ENCODE assay signal across 18 mouse cellular contexts in the genomic region with DNA sequence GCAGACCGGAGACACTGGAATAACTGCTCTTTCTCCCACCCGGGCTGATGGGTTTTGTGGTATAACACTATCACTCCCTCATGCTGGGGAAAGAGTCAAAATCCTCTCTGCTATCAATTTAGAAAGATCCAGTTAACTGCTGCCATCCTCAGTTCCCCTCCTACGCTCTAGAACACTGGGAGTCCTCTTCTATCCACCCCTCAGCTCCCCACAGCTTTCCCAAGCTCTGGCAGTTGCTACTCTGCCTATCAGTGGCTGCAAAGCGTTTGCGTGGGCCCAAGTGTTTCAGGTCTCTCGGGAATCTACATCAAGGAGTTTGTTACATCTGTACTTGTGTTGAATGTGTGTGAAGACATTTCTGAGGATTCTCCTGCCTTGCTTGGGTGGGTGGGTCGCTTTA. TPM values are rescaled to one million over a fixed set of nuclear protein-coding genes. Genes with fewer than 3 reads are reported as not detected.
DNase-seq lines count a peak whose midpoint lies in the region; ATAC-seq and TF ChIP-seq lines count a peak whose summit lies in the region.
"Had no signal": no experiment of that assay in that cellular context is flagged by ENCODE, and none has a peak within 500 bp of the region (broad histone marks: within the 10 kb centered on the region; RNA-seq: fewer than 3 reads in every experiment).

No protein-coding gene starts in this region.

- 83% methylated on average over 7 of the region's 7 CpGs for WGBS in intestine, postnatal 0 days
- 87% methylated on average over 7 of the region's 7 CpGs for WGBS in hindbrain, embryonic 16.5 days

- H3K9ac ChIP-seq in intestine, postnatal 0 days (ENCODE audit: low read depth, low read length) = no peak overlapping the region
- no peak overlapping the region for H3K9ac ChIP-seq in hindbrain, embryonic 16.5 days (ENCODE audit: low read depth, low read length)
- H3K9ac ChIP-seq: hindbrain, embryonic 14.5 days; liver, embryonic 13.5 days; neural tube, embryonic 15.5 days had no signal

- H3K36me3 ChIP-seq in intestine, postnatal 0 days (ENCODE audit: control insufficient read depth, insufficient read depth) = no peaks in the 10 kb centered on the region; the same call in 1 of the 2 replicates
- no peaks in the 10 kb centered on the region for H3K36me3 ChIP-seq in hindbrain, embryonic 16.5 days (ENCODE audit: control insufficient read depth, insufficient read depth, low read length)
- H3K36me3 ChIP-seq: liver, embryonic 13.5 days; neural tube, embryonic 15.5 days had no signal

- H3K9me3 ChIP-seq in intestine, postnatal 0 days (ENCODE audit: control insufficient read depth) = no peaks in the 10 kb centered on the region
- H3K9me3 ChIP-seq in hindbrain, embryonic 16.5 days (ENCODE audit: control insufficient read depth, low read length) = no peaks in the 10 kb centered on the region
- H3K9me3 ChIP-seq: liver, embryonic 13.5 days; neural tube, embryonic 15.5 days had no signal

- peak; percentile 91 for DNase-seq in heart, adult 11 months
- DNase-seq in heart, adult 8-10 months (ENCODE audit: low spot score) = no peak
- peak; percentile 76 for DNase-seq in left cerebral cortex, adult 11 months (ENCODE audit: low spot score)
- DNase-seq in left cerebral cortex, postnatal 10 days (ENCODE audit: extremely low spot score in 1 of 2, low spot score in 2 of 2) = no peak
- DNase-seq in left cerebral cortex, adult 2 months (ENCODE audit: extremely low spot score in 1 of 2, low spot score in 2 of 2) = peak; percentile 65 to 72
- DNase-seq in right cerebral cortex, postnatal 14 days = peak; percentile 53
- DNase-seq: cerebellum, adult 9-10 months; embryo, embryonic 11 days; heart, adult 2 months; kidney, adult 9 months; liver, embryonic 13.5 days; thymus, postnatal 25 days had no signal

- H3K4me3 ChIP-seq in left cerebral cortex, adult 2 months = no peak overlapping the region
- no peak overlapping the region for H3K4me3 ChIP-seq in intestine, postnatal 0 days (ENCODE audit: low read depth, low read length)
- no peak overlapping the region for H3K4me3 ChIP-seq in hindbrain, embryonic 16.5 days (ENCODE audit: low read length)
- H3K4me3 ChIP-seq: heart, adult 2 months; liver, embryonic 13.5 days; neural tube, embryonic 15.5 days had no signal

- intact Hi-C loops in left cerebral cortex, postnatal 10 days (cut with DNase I) = no loop called here
- intact Hi-C loops in left cerebral cortex, adult 2 months (cut with DNase I) = loop anchor here (2.0 to 5.0 kb wide), 2 partner anchors 40 to 56 kb away; no protein-coding TSS in a partner anchor

- no peak overlapping the region for H3K27ac ChIP-seq in left cerebral cortex, adult 2 months
- no peak overlapping the region for H3K27ac ChIP-seq in intestine, postnatal 0 days (ENCODE audit: low read depth, low read length)
- H3K27ac ChIP-seq in hindbrain, embryonic 16.5 days (ENCODE audit: low read depth, low read length) = no peak overlapping the region
- H3K27ac ChIP-seq: heart, adult 2 months; hindbrain, embryonic 14.5 days; liver, embryonic 13.5 days; neural tube, embryonic 15.5 days had no signal

- no peak overlapping the region for H3K4me2 ChIP-seq in intestine, postnatal 0 days (replicated peaks; ENCODE audit: low read depth)
- H3K4me2 ChIP-seq in hindbrain, embryonic 16.5 days (ENCODE audit: low read length) = no peak overlapping the region
- H3K4me2 ChIP-seq: hindbrain, embryonic 14.5 days; liver, embryonic 13.5 days; neural tube, embryonic 15.5 days had no signal

- no peaks in the 10 kb centered on the region for H3K27me3 ChIP-seq in intestine, postnatal 0 days (replicated peaks; ENCODE audit: control insufficient read depth, insufficient read depth, low read length)
- H3K27me3 ChIP-seq in hindbrain, embryonic 16.5 days (replicated peaks; ENCODE audit: control insufficient read depth, insufficient read depth, low read length) = no peaks in the 10 kb centered on the region
- H3K27me3 ChIP-seq: liver, embryonic 13.5 days; neural tube, embryonic 15.5 days; Patski had no signal

- no peaks in the 10 kb centered on the region for H3K4me1 ChIP-seq in intestine, postnatal 0 days (replicated peaks; ENCODE audit: control insufficient read depth, insufficient read depth, low read length)
- peaks cover 7% of the 10 kb centered on the region; the same call in 1 of the 2 replicates for H3K4me1 ChIP-seq in hindbrain, embryonic 16.5 days (ENCODE audit: control insufficient read depth, insufficient read depth, low read depth, low read length)

- no peak for TF ChIP-seq CTCF in left cerebral cortex, adult 2 months (IDR thresholded peaks at IDR 0.05)
- no peak for TF ChIP-seq CTCF in intestine, postnatal 0 days (IDR thresholded peaks at IDR 0.05; ENCODE audit: low read depth)

- ATAC-seq in intestine, postnatal 0 days = no peak
- ATAC-seq in hindbrain, embryonic 16.5 days = no peak
- ATAC-seq: lung, postnatal 0 days; Patski had no signal

RNA-seq across cellular contexts. Expression of gene Stk24, which starts 57.2 kb away (rescaled TPM):
- total RNA-seq in heart, adult 8-10 months (2022) = 10 to 100 TPM; 52.8 to 75.4 (median 55.2) TPM
- total RNA-seq in left cerebral cortex, postnatal 10 days (2021) = 10 to 100 TPM; 46.1 to 49.5 TPM
- total RNA-seq in left cerebral cortex, adult 2 months (2021) = 10 to 100 TPM; 67.8 to 74.2 TPM
- 39.2 and 40.7 TPM in 2 replicates for polyA plus RNA-seq in intestine, postnatal 0 days (2015; fragmentation: Nextera tagmentation; extraction: Ambion mirVana)
- 14.6 and 18.5 TPM in 2 replicates for polyA plus RNA-seq in hindbrain, embryonic 16.5 days (2015; fragmentation: Nextera tagmentation; extraction: Ambion mirVana)

Comparison
In these comparisons a context has a peak if more than half of its experiments do, and no peak if none do; other contexts are left out.
1. DNase-seq: peak in heart, adult 11 months (single experiment), left cerebral cortex, adult 11 months (single experiment), left cerebral cortex, adult 2 months (2 of 2) and right cerebral cortex, postnatal 14 days (single experiment); none in heart, adult 8-10 months (single experiment) and left cerebral cortex, postnatal 10 days (0 of 2).